Mouse (Mus musculus) embryonic facial prominence, embryonic 10.5 days (tissue): ENCODE measurements around the gene Kif2c. TPM values are rescaled to one million over a fixed set of nuclear protein-coding genes. Genes with fewer than 3 reads are reported as not detected.
A peak's percentile ranks its signal among the peaks of the same experiment; 100 is the strongest.

ENCODE experiments used
- DNase-seq: peaks from one replicate; pipeline ENCODE4 v3.0.0-alpha.2; 2017; ENCODE audit warnings: low spot score
- H3K27ac ChIP-seq: fragments of 300-500 bp; sonication (generic); replicated peaks from 2 replicates; pipeline ENCODE4 v1.5.1; 2016; ENCODE audit warnings: mild to moderate bottlenecking
- H3K27me3 ChIP-seq: fragments of 300-500 bp; sonication (generic); replicated peaks from 2 replicates; pipeline ENCODE4 v1.6.1; 2016; ENCODE audit warnings: low read depth, mild to moderate bottlenecking; ENCODE audit not compliant: poor library complexity, severe bottlenecking
- H3K36me3 ChIP-seq: fragments of 300-500 bp; sonication (generic); replicated peaks from 2 replicates; pipeline ENCODE4 v1.6.1; 2016; ENCODE audit warnings: mild to moderate bottlenecking, moderate library complexity
- H3K4me1 ChIP-seq: fragments of 300-500 bp; sonication (generic); 2 replicates; pipeline ENCODE4 v1.6.1; 2016
- H3K4me3 ChIP-seq: fragments of 300-500 bp; sonication (generic); 2 replicates; pipeline ENCODE4 v1.5.1; 2016; ENCODE audit warnings: mild to moderate bottlenecking, moderate library complexity
- H3K9me3 ChIP-seq: fragments of 300-500 bp; sonication (generic); 2 replicates; pipeline ENCODE4 v1.6.1; 2016; ENCODE audit warnings: mild to moderate bottlenecking
- WGBS: fragments of 180-500 bp; shearing (Covaris S2); methylation state at CpG from one replicate; pipeline ENCODE4 v1.1.7; 2016; 5-methylcytosine and 5-hydroxymethylcytosine counted together
- polyA plus RNA-seq: library from polyadenylated mRNA; unstranded; fragments of >200 nt; fragmentation: Nextera tagmentation; extraction: Ambion mirVana; gene quantifications from 2 replicates; pipeline ENCODE4 v1.2.1, GENCODE M21; 2016

The Kif2c gene
- polyA plus RNA-seq, 1 experiment from 2014 or later, result 115 TPM

DNA sequence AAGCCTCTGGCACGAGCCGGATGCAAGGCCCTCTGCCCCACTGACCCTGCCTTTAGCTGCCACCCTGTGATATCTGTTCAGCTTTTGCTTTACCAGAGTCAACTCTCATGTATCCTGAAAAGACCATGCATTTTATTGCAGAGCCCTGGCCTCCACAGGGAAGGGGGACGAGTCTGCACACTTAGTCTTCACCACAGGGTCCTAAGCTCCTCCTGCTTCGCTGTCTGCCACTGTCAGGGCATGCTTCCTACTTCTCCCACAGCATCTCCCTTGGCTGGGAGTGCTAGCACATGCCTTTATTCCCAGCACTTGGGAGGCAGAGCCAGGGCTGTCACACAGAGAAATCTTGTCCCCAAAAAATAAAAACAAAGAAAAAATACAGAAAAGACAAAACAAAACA is 21.3 kb downstream of the Kif2c start:
- H3K27me3 ChIP-seq, result no peaks in the 10 kb centered on the region
- no peak overlapping the region for H3K27ac ChIP-seq
- peaks cover 78% of the 10 kb centered on the region for H3K36me3 ChIP-seq
- no peaks in the 10 kb centered on the region for H3K4me1 ChIP-seq
- no peak overlapping the region for H3K4me3 ChIP-seq
- H3K9me3 ChIP-seq, result no peaks in the 10 kb centered on the region
- WGBS, result 80% methylated on average over 4 of the region's 4 CpGs
- no peak for DNase-seq

- 82% methylated on average over 10 of the region's 10 CpGs for WGBS
- no peaks in the 10 kb centered on the region for H3K27me3 ChIP-seq
- H3K36me3 ChIP-seq, result peaks cover 70% of the 10 kb centered on the region
- H3K4me3 ChIP-seq, result no peak overlapping the region
- 0 out of 2 replicates have a peak, but pooled peaks cover 1% of the 10 kb centered on the region for H3K4me1 ChIP-seq
- H3K27ac ChIP-seq, result no peak overlapping the region
- no peak for DNase-seq
- H3K9me3 ChIP-seq, result no peaks in the 10 kb centered on the region
Measured at GRCm38 (mm10) chr4:117159666-117160065, 22.8 kb downstream of the Kif2c start.

DNA sequence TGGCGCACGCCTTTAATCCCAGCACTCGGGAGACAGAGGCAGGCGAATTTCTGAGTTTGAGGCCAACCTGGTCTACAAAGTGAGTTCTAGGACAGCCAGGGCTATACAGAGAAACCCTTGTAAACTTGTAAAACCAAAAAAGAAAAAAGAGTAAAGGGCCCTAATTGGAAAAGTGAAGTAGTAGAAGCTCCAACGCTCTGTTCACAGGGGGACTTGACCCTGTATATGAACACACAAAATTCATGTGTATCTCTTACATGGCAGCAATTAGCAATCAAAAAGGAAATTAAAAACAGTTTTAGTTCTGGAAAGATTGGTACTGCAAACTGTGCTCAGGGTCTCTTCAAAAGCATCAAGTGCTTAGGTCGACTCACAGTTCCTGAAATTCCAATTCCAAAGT is 26.1 kb downstream of the Kif2c start:
- H3K4me1 ChIP-seq, result peaks cover 23% of the 10 kb centered on the region
- WGBS, result 35% methylated on average over 6 of the region's 6 CpGs
- peak overlapping the region; percentile 89 for H3K4me3 ChIP-seq
- H3K36me3 ChIP-seq, result peaks cover 70% of the 10 kb centered on the region
- no peak for DNase-seq
- H3K27me3 ChIP-seq, result no peaks in the 10 kb centered on the region
- peak overlapping the region; percentile 100 for H3K27ac ChIP-seq
- H3K9me3 ChIP-seq, result no peaks in the 10 kb centered on the region

DNA sequence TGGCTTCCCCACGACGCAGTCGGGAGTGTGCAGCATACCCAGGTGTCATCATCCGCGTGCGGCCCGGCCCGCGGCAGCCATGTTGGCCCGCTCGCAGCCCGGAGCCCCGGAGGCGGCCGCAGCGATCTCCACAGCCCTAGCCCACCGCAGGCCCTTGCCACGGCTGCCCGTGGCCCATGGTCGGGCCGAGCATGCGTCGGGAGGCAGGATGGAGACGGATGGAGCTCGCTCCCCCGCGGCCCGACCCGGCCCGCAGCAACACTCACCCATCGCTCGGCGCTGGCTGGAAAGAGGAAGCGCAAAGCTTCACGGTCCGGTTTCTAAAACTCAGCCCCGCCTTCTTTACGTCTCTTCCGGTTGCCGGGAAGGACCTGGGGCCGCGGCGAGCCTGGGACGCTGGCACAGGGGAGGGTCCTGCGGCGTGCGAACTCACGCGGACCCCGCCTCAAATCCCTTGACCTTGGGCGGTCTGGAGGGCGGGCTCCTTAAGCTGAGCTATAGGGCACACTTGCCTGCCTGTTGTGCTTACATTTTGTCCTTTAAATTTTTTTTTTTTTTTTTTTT is 26.6 kb downstream of the Kif2c start, which contains the start of gene Rps8:
Gene Rps8, minus strand, starts transcription at position 452 of the 564 bp plus-strand sequence.
- Histone ChIP-seq H3K27me3 (no peaks in the 10 kb centered on the region), H3K4me3 (peak within 1 kb of the TSS; percentile 89), H3K9me3 (no peaks in the 10 kb centered on the region), H3K4me1 (peaks cover 23% of the 10 kb centered on the region), H3K27ac (peak within 1 kb of the TSS; percentile 100), H3K36me3 (peaks cover 70% of the 10 kb centered on the region)
- under 1% methylated on average over 52 of the region's 52 CpGs for WGBS
- peak; percentile 94 for DNase-seq

GRCm38 (mm10) chr4:117155020-117155791 is 27.2 kb downstream of the Kif2c start:
- DNase-seq, result peak; percentile 41

DNA sequence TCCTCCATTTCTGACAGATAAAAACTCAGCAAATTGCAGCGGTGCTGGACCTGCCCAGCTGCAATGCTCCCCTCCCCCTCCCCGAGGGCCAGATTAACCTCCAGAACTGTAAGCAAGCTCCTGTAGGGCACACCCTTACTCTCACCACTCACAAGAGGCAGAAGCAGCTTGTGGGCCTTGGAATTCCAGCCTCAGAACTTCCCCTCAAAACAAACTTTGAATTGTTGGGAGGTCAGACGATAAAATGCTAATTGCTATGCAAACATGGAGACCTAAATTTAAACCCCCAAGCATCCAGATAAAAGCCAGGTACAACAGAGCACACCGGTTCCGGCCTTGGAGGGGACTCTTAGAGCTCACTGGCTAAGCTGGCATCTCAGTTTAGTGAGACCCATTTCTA is 29.7 kb downstream of the Kif2c start:
- Histone ChIP-seq H3K4me1 (peaks cover 23% of the 10 kb centered on the region), H3K36me3 (peaks cover 76% of the 10 kb centered on the region), H3K4me3 (peak overlapping the region; percentile 89; the same call in 1 of the 2 replicates), H3K27ac (no peak overlapping the region), H3K9me3 (no peaks in the 10 kb centered on the region), H3K27me3 (no peaks in the 10 kb centered on the region)
- 82% methylated on average over 5 of the region's 5 CpGs for WGBS
- no peak for DNase-seq

More at GRCm38 (mm10) chr4:117155020-117155791, 27.2 kb downstream of the Kif2c start:
- Histone ChIP-seq H3K36me3 (peaks cover 70% of the 10 kb centered on the region), H3K27me3 (no peaks in the 10 kb centered on the region), H3K4me3 (peak overlapping the region; percentile 89), H3K9me3 (no peaks in the 10 kb centered on the region), H3K27ac (peak overlapping the region; percentile 100), H3K4me1 (peaks cover 23% of the 10 kb centered on the region)
- WGBS, result 1% methylated on average over 44 of the region's 44 CpGs

- no peak for DNase-seq
- Histone ChIP-seq H3K27me3 (no peaks in the 10 kb centered on the region), H3K27ac (no peak overlapping the region), H3K36me3 (peaks cover 78% of the 10 kb centered on the region), H3K9me3 (no peaks in the 10 kb centered on the region), H3K4me1 (peaks cover 23% of the 10 kb centered on the region), H3K4me3 (no peak overlapping the region)
- 87% methylated on average over 1 of the region's 1 CpGs for WGBS
Measured at GRCm38 (mm10) chr4:117151416-117151815, 31.0 kb downstream of the Kif2c start.

DNA sequence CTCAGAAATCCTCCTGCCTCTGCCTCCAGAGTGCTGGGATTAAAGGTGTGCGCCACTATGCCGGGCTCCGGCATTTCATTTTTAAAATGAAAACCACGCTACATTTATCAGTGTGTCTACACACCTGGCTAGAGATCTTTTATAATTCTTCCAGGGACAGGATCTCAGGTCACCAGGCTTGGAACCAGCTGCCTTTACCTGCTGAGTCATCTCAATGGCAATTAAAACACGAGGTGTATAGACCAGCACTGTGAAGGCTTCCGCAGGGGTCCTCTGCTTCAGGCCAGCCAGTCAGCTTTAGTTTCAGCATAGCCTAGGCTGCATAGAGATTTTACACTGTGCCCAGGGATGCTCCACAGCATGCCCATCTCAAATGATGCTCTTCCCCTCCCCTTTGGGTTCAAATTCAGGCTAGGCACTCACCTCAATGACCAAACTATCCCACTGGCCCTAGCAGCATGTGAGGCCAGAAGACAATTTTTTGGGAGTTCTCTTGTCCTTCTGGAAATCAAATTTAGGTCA is 32.2 kb downstream of the Kif2c start:
- WGBS, result 89% methylated on average over 6 of the region's 6 CpGs
- H3K9me3 ChIP-seq, result no peaks in the 10 kb centered on the region
- peaks cover 77% of the 10 kb centered on the region for H3K36me3 ChIP-seq
- no peaks in the 10 kb centered on the region for H3K27me3 ChIP-seq
- no peak overlapping the region for H3K27ac ChIP-seq
- peaks cover 23% of the 10 kb centered on the region for H3K4me1 ChIP-seq
- no peak for DNase-seq
- no peak overlapping the region for H3K4me3 ChIP-seq

DNA sequence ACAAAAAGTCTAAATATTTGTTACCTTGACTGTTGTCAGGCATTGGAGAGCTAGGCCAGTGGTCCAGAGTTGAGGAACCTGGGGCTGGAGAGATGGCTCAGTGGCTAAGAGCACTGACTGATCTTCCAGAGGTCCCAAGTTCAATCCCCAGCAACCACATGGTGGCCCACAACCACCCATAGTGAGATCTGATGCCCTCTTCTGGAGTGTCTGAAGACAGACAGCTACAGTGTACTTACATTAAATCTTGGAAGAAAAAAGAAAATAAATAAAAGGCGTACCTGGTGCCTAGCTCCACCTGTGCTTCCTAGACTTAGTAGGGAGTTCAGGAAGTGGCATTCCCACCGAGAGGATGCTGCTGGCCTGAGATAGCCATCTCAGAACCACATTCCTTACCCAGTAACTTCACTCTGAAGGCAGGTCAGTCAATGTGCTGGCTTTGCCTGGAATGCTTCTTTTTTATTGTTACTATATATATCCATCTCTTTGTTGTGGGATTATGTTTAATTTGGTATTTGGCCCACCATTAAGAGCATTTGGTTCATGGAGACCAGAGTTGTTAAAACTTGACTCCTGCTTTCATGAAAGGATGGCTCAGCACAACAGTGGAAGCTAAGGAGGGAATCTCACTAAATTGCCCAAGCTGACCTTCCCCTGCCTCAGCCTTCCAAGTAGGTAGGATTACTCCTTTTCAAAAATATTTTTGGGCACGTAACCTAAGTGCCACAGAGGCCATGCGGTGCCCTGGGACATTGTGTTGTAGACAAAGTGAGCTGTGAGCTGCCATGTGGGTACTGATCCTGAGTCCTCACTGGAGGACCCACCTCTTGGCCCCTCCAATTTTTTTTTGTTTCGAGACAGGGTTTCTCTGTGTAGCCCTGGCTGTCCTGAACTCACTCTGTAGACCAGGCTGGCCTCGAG is 32.9 kb downstream of the Kif2c start:
- Histone ChIP-seq H3K27ac (no peak overlapping the region), H3K36me3 (peaks cover 70% of the 10 kb centered on the region)

GRCm38 (mm10) chr4:117148815-117149214 is 33.6 kb downstream of the Kif2c start:
- H3K27me3 ChIP-seq, result no peaks in the 10 kb centered on the region
- H3K4me3 ChIP-seq, result no peak overlapping the region
- H3K36me3 ChIP-seq, result peaks cover 62% of the 10 kb centered on the region
- DNase-seq, result peak; percentile 29
- H3K9me3 ChIP-seq, result no peaks in the 10 kb centered on the region
- H3K27ac ChIP-seq, result no peak overlapping the region
- WGBS, result 75% methylated on average over 24 of the region's 24 CpGs
- peaks cover 13% of the 10 kb centered on the region for H3K4me1 ChIP-seq

More for the DNA sequence above, 32.9 kb downstream of the Kif2c start:
- 75% methylated on average over 6 of the region's 6 CpGs for WGBS
- Histone ChIP-seq H3K4me3 (no peak overlapping the region), H3K9me3 (no peaks in the 10 kb centered on the region), H3K4me1 (peaks cover 20% of the 10 kb centered on the region), H3K27me3 (no peaks in the 10 kb centered on the region)
- no peak for DNase-seq

- peaks cover 7% of the 10 kb centered on the region for H3K4me1 ChIP-seq
- H3K27ac ChIP-seq, result no peak overlapping the region
- peaks cover 56% of the 10 kb centered on the region for H3K36me3 ChIP-seq
- no peaks in the 10 kb centered on the region for H3K9me3 ChIP-seq
- H3K27me3 ChIP-seq, result no peaks in the 10 kb centered on the region
- no peak for DNase-seq
- WGBS, result 88% methylated on average over 18 of the region's 18 CpGs
- no peak overlapping the region for H3K4me3 ChIP-seq
Measured at GRCm38 (mm10) chr4:117148047-117148713, 34.3 kb downstream of the Kif2c start.

DNA sequence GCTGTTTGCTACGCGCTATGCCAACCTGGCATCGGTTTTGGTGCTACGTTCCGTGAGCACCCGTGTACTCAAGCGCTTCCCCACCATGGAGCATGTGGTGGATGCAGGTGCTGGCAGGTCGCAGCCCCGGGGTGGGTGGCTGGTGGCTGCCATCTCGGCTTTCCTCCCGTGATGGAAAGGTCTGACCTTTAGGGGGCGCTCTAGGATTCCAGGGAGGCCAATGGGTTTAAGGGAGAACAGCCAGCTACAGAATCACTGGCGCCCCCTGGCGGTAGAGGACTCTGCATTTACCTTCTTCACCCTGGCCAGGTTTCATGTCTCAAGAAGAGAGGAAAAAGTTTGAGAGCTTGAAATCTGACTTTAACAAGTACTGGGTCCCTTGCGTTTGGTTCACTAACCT is 36.3 kb downstream of the Kif2c start:
- no peak overlapping the region for H3K27ac ChIP-seq
- WGBS, result 31% methylated on average over 15 of the region's 15 CpGs
- H3K27me3 ChIP-seq, result no peaks in the 10 kb centered on the region
- no peak overlapping the region for H3K4me3 ChIP-seq
- no peaks in the 10 kb centered on the region for H3K9me3 ChIP-seq
- H3K36me3 ChIP-seq, result peaks cover 37% of the 10 kb centered on the region
- peaks cover 4% of the 10 kb centered on the region; the same call in 1 of the 2 replicates for H3K4me1 ChIP-seq
- DNase-seq, result peak; percentile 88
